Mouse (Mus musculus) ZHBTc4 (cell line): ENCODE data around the gene Prmt6.

Experiments
- DNase-seq: peaks from one replicate; pipeline ENCODE4 v3.0.0-alpha.2; 2011; ENCODE audit warnings: low read depth, low spot score

Prmt6 gene

GRCm38 (mm10) chr3:110250839-110251700, at the start of gene Prmt6:
Prmt6 (minus strand) TSS chr3:110250998.
- peak; percentile 93 for DNase-seq

GRCm38 (mm10) chr3:110290485-110291045, 39.8 kb upstream of the Prmt6 start:
- DNase-seq, result no peak

- no peak for DNase-seq
Measured at GRCm38 (mm10) chr3:110282651-110283050, 31.9 kb upstream of the Prmt6 start.

GRCm38 (mm10) chr3:110267790-110268189, 17.0 kb upstream of the Prmt6 start:
- no peak for DNase-seq

- no peak for DNase-seq
Measured at GRCm38 (mm10) chr3:110253105-110253504, 2.3 kb upstream of the Prmt6 start.

GRCm38 (mm10) chr3:110249891-110250838, 633 bp downstream of the Prmt6 start:
- DNase-seq, result peak; percentile 68

GRCm38 (mm10) chr3:110236819-110237463, 13.9 kb downstream of the Prmt6 start:
- DNase-seq, result no peak
